Mouse (Mus musculus): ENCODE results near the gene Map4k5.

Map4k5 gene

DNA sequence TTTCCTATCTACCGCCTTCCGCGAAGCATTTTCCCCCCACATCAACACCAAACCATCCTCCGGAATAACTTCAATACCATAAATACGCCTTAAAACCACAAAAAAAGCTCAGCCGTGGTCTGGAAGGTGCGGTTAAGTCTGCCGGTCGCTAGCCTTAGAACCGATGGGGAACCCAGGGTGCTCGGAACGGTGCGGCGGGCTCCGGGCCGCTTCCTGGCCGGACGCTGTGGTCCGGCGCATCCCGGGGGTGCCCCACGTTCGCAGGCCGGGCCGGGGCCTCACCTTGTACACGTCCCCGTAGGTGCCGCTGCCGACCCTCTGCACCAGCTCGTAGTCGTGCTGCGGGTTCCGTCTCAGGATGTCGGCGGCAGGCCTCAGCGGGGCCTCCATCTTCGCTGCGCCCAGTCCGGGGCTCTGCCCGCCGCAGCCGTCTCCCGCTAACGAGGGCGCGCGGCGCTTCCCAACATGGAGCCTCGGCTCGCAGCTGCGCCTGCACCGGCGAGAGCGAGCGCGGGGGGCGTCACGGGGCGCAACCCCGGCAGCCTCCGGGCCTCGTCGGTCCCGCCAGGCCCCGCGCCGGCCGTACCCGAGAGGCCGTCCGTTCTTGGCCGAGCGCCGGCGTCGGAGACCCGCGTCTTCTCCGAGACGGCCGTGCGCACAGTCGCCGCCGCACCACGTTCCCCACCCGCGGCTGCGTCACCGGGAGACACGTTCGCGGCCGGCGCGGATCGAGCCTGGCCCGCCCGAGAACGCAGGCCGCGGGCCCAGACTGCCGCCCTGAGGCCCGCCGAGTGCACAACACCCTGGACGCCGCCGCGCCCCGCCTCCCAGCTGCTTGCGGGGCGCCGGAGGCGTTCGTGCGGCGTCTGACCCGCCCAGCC lies at the start of gene Map4k5, which contains the start of gene Atl1:
Gene Map4k5, minus strand, starts transcription at position 830 of the 881 bp plus-strand sequence.
Gene Atl1, plus strand, starts transcription at position 244 of the 881 bp plus-strand sequence.
- DNase-seq, result peak; percentile 90

DNA sequence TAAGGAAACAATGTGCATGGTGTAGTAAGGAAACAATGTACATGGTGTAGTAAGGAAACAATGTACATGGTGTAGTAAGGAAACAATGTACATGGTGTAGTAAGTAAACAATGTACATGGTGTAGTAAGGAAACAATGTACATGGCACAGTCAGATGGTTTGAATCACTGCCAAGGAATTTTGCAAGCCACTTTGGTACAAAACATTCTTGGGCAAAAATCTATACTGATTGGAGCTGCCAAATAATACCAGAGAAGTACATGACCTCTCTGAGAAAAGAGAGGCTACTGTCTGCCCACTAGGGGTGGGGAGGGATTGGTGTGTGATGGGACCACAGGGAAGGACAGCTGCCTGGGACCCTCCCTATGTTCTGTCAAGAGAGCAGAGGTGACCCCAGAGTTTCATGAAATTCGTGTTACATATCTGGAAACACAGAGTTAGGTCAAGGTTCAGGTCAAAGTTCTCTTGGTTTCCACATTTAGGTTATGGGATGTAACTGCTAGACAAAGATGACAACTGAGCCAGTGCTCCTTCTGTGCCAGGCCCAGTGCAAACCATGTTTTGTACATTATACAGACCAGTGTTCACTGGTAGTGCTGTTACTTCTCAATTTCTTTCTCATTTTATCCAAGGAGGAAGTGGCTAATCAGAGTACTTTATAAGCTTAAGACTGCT lies 48.8 kb upstream of the Map4k5 start:
- no peak for DNase-seq

DNA sequence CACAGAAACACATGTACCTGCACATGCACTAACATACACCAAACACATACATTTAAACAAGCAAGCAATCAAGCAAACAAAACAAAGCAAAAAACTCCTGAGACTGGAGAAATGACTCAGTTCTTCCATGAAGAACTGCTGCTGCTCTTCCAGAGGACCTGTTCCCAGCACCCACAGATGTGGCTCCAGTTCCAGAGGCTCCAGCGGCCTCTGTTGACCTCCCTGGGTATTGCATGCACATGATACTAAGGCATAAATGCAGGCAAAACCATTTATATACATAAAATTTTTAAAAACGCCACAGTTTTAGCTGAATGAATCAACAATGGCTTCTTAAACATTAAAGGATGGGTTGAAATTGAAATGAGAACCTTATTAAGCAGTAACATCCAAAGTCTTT lies 46.3 kb upstream of the Map4k5 start:
- no peak for DNase-seq

GRCm38 (mm10) chr12:69937731-69938130 lies 44.7 kb upstream of the Map4k5 start:
- DNase-seq, result no peak

GRCm38 (mm10) chr12:69926716-69927115 lies 33.7 kb upstream of the Map4k5 start:
- no peak for DNase-seq

GRCm38 (mm10) chr12:69924012-69924411 lies 31.0 kb upstream of the Map4k5 start:
- DNase-seq, result peak; percentile 18

DNA sequence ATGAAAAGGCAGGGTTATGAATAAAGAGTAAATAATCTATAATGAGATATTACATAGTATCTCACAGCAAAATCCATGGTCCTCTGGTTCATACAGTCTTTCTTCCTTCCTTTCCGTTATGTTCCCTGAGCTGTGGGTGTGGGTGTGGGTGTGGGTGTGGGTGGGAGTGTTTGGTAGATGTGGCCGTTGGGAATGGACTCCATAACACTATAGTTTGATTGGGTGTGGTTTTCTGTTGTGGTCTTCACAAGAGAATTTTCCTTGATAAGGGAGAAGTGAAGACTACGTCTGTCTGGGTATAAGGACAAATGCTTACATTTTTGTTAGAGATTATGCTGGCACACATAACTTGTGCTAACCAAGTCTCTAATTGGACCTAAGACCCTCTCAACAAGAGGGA lies 30.6 kb upstream of the Map4k5 start:
- DNase-seq, result no peak

GRCm38 (mm10) chr12:69923128-69923527 lies 30.1 kb upstream of the Map4k5 start:
- no peak for DNase-seq

GRCm38 (mm10) chr12:69922099-69922498 lies 29.1 kb upstream of the Map4k5 start:
- no peak for DNase-seq

DNA sequence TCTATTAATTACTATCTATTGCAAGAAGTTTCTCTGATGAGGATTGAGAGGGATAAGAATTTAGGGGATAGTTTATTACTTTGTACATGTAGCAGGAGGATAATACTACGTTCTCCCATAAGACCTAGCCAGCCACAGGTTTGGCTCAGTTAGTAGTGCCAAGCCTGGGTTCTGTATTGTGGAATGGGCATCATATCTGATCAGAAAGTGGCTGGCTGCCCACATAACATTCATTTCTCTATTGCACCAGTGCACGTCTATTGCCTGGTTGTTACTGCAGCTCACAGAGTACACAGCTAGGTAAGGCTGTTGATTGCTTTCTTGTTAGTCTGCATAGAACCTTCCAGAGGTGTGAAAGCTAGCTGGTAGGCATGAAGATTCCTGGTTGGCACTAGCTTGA lies 24.9 kb upstream of the Map4k5 start:
- DNase-seq, result no peak

GRCm38 (mm10) chr12:69912737-69913136 lies 19.7 kb upstream of the Map4k5 start:
- no peak for DNase-seq

DNA sequence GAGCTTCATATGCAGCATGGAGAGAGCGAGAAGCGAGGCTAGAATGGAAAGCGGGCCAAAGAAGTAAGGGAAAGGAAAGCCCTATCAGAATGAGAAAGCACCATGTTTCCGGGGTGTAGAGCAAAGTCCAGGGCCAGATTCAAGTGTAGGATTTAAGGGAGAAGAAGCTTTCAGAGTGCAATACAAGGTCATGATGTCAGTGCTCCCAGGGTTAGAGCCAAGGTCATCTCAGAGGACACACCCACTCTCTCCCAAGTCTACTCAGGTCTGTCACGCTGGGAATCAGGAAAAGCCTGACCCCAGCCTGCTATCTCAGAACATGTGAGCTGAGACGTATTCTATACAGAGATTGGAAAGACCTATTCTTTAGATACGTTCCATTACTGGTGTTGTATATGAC lies 18.9 kb upstream of the Map4k5 start:
- DNase-seq, result no peak

- no peak for DNase-seq
Measured at GRCm38 (mm10) chr12:69908511-69908900, 15.5 kb upstream of the Map4k5 start.

DNA sequence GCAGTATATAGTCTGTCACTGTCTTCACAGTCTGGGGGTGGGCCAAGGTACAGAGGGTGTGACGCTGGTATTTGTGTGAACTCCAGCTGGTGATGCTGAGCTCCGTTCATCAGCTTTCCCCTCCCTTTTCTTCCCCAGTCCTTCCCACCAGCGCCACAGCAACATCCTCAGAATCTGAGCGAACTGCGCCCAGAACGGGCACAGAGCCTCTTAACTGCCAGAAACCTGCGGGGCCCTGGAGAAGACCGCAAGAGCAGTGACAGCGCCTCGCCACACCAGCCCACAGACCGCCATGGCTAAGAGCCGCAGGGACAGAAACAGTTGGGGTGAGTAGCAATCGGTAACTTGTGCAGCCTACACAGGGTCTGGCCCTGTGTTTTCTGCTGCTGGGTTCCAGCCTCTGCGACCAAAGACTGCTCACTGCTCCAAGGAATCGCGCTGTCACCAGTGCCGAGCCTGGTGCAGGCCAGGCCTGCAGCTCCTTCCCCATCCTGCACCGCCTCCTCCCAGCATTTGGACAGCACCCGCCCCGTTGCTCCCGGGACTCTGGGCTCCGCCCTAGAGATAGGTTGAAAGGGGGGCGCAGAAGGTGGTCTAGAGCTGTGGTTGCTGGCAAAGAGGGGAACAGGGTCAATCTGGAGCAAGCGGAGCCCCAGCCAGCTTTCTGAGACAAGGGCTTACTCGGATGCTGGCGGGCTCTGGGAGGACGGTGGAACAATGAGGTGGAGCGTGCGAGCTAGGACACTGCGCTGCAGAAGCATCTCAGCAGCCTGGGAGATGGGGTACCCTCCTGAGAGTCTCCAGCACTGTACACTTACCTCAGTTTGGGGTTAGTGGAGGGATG lies 14.9 kb upstream of the Map4k5 start:
- no peak for DNase-seq

GRCm38 (mm10) chr12:69904991-69905390 lies 12.0 kb upstream of the Map4k5 start:
- no peak for DNase-seq

DNA sequence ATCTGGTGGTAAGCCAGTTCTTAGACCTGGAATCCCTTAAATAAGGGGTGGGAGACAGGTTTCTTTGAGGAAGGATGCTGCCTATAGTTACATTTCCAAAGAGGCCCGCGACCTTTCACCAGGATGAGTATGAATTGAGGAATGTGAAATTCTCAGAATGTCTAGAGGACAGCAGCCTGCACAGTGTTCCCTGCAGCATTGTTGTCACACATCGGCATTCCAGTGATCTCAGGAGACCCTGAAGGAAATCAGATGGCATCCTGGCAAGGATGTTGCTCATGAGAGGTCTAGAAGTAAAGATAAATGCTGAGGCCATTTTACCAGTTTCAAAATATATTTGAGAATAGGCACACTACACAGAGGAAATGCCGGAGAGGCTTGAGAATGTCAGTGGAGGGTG lies 5.1 kb upstream of the Map4k5 start:
- no peak for DNase-seq

GRCm38 (mm10) chr12:69895046-69895445 lies 2.0 kb upstream of the Map4k5 start:
- DNase-seq, result no peak

- DNase-seq, result no peak
Measured at GRCm38 (mm10) chr12:69893927-69894326, 927 bp upstream of the Map4k5 start.

GRCm38 (mm10) chr12:69891721-69892120 lies 1.3 kb downstream of the Map4k5 start:
- DNase-seq, result no peak

DNA sequence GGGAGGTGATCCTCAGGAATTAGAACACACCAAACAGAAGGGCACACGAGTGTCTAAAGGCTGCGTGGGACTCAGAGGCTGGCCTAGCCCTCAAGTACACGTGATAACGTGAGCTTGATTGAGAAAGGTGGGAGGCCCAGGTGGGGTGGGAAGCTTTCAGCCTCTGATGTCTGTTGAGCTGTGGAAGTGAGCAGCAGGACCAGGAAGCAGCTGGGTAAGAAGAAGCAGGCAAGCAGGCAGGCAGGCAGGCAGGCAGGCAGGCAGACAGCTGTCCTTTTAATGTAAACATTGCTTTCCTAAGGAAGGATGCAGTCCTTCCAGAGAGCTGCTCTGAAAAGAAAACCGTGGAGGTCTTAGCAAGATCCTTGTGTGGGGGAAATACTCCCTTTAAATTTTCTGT lies 2.5 kb downstream of the Map4k5 start:
- DNase-seq, result no peak

GRCm38 (mm10) chr12:69890051-69890450 lies 2.9 kb downstream of the Map4k5 start:
- no peak for DNase-seq

- no peak for DNase-seq
Measured at GRCm38 (mm10) chr12:69888345-69888744, 4.7 kb downstream of the Map4k5 start.

- DNase-seq, result no peak
Measured at GRCm38 (mm10) chr12:69887776-69888175, 5.2 kb downstream of the Map4k5 start.
